Mouse (Mus musculus): Measurements from ENCODE around the gene Gimap1.

The Gimap1 gene

DNA sequence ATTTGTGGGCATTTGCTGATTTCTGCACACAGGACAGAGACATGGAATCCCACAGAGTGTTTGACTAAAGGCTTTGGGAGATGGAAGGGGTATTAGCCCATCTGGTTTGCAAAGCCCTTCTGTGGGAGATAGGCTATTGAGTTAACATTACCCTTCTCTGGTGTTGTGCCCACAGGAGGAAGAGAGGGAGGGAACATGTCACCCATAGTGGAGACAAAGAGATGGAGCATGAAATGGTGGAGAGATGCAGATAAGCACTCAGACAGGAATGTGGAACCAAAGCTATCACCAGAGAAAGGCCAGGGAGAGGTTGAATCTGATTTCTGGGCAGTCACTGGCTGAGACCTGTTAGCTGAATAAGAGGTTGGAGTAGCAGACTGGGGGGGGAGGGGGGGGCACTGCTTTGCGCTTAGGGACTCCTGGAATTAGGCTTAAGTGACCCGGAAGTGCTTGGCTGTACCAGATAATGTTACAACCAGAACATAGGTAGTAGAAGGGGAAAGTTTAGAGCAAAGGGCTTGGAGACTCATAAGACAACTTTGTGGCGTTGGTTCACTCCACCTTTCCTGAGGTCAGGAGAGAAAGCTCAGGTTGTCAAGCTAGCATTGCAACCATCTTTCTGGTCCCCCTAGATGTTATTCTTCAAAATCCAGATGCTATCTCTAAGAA, 1.8 kb downstream of the Gimap1 start:
- no peak for DNase-seq (ENCODE audit: low spot score in 2 of 2)

DNA sequence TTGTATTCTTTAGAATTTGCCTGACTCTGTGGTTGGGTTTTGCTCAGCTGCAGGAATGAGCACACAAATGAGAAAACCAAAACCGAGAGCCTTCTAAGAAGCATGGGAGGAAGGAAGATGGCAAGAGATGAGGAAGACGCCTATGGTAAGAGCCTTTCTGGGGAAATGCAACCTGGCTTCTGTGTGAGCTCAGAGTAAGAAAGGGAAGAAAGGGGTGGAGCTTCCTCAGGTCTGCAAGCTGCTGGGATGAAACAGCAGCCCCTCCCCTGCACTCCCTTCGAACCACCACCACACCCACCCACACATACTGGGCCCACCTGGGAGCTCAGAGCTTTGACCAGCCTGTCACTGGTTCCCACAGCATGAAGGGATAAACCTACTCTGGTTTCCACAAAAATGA, 2.4 kb downstream of the Gimap1 start:
- DNase-seq (ENCODE audit: low spot score in 2 of 2), result no peak

DNA sequence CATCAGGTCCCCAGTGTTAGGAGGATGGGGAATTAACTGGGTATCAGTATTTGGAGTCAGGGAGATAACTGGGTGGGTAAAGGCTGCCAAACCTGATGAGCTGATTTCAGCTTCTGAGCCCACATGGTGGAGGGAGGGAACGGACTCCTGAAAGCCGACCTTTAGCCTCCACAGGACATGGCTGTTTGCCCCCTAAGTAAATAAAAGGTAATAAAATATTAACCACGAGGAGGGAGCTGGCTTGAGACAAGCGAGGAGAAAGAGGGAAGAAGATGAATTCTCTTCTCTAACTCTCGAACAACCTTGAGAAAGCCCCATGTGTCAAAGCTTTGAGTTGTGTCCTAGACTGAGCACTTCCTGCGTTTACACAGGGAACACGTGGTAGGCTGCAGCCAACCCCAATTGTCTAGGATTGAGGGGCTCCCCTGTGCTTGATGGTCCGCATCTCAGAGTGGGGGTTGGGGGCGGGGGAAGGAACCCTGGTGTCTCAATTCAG, 2.9 kb downstream of the Gimap1 start:
- no peak for DNase-seq (ENCODE audit: low spot score in 2 of 2)

DNA sequence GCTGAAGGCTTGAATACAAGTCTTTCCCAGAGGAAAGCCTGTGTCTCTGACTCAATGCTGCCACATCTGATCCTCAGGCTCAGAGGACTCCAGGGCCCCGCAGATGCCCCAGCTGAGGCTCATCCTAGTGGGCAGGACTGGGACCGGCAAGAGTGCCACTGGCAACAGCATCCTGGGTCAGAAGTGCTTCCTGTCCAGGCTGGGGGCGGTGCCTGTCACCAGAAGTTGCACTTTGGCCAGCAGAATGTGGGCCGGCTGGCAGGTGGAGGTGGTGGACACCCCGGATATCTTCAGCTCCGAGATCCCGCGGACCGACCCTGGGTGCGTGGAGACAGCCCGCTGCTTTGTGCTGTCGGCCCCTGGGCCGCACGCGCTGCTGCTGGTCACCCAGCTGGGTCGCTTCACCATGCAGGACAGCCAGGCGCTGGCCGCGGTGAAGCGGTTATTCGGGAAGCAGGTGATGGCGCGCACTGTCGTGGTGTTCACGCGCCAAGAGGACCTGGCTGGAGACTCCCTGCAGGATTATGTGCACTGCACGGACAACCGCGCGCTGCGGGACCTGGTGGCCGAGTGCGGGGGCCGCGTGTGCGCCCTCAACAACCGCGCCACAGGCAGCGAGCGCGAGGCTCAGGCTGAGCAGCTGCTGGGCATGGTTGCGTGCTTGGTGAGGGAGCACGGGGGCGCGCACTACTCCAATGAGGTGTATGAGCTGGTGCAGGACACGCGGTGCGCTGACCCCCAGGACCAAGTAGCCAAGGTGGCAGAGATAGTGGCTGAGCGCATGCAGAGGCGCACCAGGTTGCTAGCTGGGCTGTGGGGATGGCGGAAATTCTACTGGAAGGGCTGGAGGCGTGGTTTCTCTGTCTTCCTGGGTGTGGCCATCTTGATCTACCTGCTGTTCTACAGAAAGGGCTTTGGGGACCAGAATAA, 3.8 kb downstream of the Gimap1 start:
- no peak for DNase-seq (ENCODE audit: low spot score in 2 of 2)

DNA sequence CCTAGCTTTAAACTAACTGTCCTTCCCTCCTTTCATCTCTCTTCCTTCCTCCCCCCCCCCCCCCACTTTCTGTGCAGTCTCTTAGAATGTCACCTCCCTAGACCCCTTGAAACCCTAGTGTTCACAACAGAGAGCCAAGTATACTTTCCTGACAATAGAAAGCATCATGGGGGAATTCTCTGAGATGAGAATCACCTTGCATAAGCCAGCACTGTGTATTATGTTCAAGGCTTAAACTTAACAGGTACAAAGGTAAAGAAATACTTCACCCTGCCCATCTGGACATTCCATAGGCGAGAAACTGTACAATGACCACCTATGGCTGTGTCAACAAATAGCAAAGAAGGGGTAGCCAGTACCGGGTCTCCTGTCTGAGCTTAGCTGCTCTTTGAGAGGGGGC, 6.6 kb downstream of the Gimap1 start:
- DNase-seq (ENCODE audit: low spot score in 2 of 2), result no peak

DNA sequence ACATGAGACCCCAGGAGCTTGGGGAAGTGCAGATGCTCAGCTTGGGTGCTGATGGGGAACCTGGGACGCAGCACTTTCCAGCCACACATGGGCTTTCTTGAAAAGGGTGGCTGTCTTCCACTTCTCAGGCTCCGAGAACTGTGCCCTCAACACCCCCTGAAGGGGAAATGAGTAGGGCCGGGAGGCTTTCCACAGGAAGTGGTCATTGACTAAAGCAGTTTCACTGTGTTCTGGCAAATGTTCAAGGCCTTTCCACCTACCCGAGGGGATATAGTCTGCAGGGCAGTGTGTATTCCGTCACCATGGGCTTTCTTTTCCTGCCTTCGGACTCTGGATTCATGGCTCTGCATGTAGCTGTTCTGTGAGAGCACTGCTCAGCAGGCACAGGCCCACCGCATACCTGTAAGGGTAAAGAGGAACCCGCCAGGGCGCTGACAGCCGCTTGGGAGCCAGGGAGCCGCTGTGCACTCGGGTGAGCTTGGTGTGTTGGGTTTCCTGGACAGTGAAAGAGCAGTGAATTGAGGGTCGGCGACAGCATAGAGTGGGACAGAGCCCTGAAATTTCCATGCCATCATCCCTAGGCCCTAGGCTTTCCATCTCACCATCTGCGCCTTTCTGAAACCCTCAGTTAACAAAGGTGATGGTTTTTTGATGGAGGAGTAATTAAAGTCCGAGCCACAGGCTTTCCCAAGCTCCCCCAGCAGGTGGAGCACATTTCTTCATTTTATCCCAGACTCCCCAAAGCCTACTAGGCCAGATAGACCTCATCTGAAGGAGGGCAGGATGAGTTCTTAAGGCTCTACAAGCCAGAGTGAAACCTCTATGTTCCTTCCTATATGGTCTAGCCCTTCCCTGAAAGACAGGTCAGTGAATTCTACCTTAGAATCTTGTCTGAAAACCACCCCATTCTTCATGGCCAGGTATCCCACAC, 7.4 kb downstream of the Gimap1 start, which contains the start of gene Gimap5:
TSS of gene Gimap5 (plus strand) at position 239 of the 931 bp plus-strand sequence.
- no peak for DNase-seq (ENCODE audit: low spot score in 2 of 2)

DNA sequence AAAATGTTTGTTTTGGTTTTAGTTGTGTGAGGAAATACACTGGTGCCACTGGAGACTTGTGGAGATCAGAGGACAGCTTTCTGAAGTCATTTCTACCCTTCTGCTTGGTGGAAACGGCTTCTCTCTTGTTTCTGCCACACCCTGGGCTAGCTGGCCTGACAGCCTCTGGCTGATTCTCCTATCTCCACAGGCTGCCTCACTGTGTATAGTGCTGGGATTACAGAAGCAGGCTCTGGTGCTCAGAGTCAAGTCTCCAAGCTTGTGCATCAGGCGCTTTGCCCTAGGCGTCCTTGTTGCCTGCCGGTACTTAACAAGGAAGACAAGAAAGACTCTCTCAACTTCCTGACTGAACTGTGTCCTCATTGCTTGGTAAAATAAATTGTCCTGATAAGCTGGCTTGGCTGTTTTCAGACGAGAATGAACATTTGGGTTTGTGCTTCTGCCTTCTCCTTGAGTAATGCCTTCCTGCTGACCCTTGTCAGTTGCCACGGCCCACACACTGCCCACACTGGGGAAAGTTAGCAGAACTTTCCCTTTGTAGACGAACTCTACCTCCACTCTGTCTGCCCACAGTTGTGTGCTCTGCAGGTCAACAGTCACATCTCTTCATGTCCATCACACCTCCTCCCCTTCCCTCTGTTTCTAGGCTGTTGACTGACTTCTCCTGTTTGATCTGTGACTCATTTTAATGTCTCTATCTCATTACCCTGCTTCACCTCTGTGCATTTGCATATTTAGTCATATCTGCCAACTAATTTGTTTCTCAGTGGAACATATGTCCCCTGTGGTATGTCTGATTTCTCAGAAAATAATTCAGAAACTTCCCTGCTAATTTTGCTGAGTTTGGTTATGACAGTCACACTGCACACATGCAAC, 8.5 kb downstream of the Gimap1 start:
- no peak for DNase-seq (ENCODE audit: low spot score in 2 of 2)

DNA sequence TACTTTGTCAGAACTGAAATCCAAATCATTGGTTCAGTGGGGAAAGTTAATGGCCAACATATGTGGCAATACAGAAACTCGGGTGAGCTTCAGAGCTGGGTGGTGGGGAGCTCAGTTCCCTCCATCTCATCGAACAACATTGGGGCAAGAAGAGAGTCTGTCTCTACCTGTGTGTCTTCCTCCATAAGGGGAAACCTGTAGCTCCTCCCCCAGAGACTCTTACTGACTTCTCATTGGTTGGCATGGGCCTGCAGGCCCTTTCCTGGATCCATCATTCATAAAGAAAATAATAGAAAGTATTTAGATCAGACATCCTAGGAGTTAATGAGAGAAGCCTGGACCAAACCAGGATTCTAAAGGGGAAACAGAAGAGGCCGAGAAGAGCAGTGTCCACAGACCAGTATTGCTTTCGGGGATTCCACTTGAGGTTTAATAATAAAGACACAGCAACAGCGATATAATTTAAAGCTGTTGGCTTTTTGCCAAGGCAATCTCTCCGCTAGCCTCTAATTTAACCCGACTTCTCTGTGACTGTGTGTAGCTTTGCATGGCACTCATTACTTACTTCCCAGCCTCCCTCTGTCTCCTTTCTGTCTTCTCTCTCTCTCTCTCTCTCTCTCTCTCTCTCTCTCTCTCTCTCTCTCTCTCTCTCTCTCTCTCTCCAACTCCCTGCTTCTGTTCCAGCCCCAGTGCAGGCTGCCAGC, 24.9 kb downstream of the Gimap1 start:
- DNase-seq (ENCODE audit: low spot score in 2 of 2), result no peak

DNA sequence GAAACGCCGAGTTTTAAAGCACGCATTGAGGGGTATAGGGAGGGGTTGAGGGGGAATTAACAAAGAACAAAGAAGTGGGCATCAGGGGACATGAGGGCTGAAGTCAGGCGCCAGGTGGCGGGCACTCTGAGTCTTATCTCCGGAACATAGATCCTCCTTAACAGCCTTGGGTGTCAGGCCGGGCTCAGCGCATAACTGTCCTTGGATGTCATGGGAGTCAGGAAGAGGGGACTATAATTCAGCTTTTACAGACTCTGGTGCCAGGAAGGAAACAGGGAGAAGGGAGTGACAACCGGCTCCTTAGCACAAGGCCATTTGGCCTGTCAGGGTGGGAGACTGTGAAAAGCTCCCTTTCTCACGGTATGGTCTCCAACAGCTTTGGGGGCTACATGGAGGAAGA, 25.6 kb downstream of the Gimap1 start:
- DNase-seq (ENCODE audit: low spot score in 2 of 2), result no peak

DNA sequence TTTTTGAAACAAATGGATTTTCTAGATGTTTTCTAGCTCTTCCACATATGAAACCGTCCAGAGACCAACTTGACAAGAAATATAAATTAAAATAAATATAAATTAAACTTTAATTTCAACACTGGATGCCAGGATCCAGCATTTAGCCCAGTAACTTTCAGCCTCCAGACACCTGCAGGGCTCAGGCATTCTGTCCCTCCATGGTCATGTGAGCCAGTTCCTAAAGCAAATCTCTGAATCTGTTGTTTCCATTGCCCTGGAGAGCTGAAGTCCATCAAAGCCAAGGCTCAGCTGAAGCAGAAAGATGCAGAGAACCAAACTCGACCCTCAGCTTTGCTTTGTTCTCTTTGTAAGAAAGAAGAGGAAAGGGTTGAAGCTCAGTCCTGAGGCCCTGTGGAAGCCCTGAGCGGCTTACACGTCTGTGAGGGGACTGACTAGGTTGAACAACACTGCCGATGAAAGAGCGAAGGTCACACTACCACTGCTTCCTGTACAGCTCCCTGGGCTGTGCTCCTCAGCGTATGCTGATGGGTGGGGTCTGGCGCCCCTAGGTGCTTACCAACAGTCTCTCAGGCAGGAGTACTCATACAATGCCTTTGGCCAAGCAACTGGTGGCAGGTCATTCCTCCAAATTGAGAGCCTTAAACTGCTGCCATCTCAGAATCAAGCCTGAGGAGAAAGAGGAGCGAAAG, 29.5 kb downstream of the Gimap1 start:
- no peak for DNase-seq (ENCODE audit: low spot score in 2 of 2)

DNA sequence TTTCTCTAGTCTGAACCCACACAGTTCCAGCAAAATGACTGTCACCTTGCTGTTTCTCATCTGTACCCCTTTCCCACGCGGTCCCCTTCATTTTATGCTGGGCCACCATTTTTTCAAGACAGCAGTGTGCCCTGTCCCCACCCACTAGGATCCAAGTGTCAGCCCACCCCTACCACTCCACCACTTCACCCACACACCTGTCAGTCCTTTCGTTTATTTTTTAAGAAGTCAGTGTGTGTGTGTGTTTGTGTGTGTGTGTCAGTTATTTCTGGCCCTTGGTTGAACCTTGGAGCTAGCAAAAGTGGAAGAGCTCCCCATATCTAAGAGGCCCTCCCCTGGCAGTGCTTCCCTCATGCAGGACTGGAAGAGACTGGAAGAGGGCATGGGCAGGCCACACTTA, 30.1 kb downstream of the Gimap1 start:
- DNase-seq (ENCODE audit: low spot score in 2 of 2), result no peak

DNA sequence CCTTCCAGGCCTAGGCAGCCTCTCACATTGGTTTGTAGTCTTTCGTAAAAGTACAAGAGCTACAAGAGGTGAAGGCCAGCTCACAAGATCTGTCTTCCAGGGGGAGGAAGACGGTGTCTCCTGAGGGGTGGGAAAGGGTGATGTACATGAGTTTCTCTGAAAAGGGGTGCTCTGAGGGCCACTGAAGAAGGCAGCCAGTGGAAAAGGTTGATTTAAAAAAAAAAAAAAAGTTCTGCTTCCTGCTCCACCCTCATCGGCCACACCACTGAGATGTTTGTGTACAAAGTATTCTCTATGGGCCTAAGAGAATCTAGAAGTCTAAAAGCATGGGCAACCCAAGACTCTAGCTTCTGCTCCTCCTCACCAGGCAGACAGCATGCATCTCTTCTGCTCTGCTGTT, 31.8 kb downstream of the Gimap1 start, which contains the start of gene Gimap3:
TSS of gene Gimap3 (minus strand) at position 156 of the 400 bp plus-strand sequence.
- no peak for DNase-seq (ENCODE audit: low spot score in 2 of 2)

DNA sequence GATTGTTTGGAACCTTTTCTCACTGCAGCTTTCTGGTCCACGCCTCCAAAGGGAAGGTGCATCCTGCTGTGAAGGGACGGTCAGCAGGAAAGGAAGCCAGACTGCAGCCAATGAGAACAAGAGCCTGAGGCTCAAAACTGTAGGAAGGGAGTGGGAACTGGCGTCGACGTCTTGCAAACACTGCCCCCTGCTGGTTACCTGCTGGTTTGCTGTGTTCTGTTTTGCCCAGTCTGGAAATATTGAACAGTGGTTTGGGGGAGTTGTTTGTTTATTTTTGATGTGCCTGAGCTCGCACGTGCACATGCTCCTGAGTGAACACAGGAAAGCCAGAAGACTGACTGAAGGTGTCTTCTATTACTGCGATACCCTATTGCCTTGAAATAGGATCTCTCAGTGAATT, 33.2 kb downstream of the Gimap1 start:
- peak; percentile 55 to 83 for DNase-seq (ENCODE audit: low spot score in 2 of 2)

DNA sequence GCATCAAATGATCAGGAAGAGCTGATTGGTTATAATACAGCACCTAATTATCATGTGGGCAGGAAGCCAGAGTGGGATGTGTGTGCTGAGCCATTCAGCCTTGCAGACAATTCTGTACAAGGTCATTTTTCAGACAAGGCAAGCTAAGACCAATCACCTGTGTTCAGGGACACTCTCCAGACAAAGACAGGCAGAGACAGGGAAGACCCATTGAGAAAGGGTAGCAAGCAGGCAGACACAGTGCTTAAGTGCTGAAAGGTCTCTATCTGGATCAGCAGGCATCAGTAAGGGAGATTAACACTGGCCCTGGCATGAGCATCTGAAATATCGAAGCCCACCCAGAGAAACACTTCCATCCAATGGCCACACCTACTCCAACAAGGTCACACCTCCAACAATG, 45.6 kb downstream of the Gimap1 start:
- no peak for DNase-seq (ENCODE audit: low spot score in 2 of 2)

DNA sequence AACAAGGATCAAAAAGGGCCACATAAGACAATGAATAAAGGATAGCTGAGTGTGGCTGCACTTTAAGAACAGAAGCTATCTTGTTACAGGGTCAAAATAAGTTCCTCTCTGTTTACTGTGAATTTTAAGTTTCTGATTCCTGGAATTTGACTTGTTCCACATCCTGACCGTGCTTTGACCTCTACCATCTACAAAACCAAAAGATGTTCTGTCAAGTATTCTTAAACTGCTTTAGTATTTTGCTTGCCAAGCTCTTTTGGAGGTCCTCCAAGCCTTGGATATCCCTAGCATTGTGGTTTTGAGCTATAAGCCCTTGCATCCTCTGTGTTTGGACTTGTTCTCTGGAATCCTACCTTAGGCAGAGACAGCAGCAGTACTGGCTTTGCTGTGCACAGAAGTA, 46.3 kb downstream of the Gimap1 start:
- DNase-seq (ENCODE audit: low spot score in 2 of 2), result no peak

DNA sequence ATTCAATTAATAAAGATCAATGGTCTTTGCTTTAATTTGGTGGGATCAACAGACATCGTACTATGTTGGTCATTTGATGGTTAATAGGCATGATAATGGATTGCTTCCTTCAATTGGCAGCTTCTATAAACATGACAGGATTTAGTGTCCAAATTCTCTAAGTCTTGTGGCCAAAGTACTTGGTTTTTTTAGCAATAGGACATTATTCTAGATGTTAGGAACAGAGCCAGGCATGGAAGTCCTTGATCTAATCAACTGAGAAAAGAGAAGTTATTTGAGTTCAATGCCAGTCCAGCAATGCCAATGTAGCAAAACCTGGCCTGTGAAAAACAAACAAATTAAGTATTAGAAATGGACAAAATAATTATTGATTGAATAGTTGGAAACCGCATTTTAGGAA, 46.7 kb downstream of the Gimap1 start:
- no peak for DNase-seq (ENCODE audit: low spot score in 2 of 2)

DNA sequence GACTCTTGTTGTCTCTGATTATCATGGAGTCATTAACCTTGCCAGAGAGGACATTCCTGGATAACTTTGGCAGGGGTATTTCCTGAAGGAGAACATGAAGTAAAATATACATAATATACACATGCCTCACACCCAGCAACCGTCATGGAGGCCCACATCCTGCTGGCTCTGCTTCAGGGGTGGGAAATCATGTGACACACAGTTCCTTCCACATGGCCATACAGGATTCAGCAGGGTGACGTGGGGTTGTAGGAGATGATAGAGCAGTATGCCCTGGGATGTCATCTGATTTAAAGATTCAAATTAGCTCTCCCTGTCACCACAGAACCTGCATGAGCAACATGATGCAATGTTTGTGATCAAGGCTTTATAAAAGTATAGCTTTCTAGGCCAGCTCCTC, 49.0 kb downstream of the Gimap1 start:
- DNase-seq (ENCODE audit: low spot score in 2 of 2), result no peak
